Mouse (Mus musculus): ENCODE measurements around the gene Slamf6. TPM values are rescaled to one million over a fixed set of nuclear protein-coding genes. Genes with fewer than 3 reads are reported as not detected.
"Not testable (repeated sequence)": the region's sequence is repeated elsewhere in the genome, so short reads cannot be mapped to it uniquely, and the experiment has no call there.

The Slamf6 gene
- not detected for polyA plus RNA-seq (2012; fragmentation: generic; extraction: Trizol)

GRCm38 (mm10) chr1:171917305-171918039 is at the start of gene Slamf6:
Slamf6 (plus strand) TSS chr1:171917515.
- no peak within 1 kb of the TSS for H3ac ChIP-seq (ENCODE audit: control insufficient read depth, insufficient read length)
- H3K27me3 ChIP-seq (ENCODE audit: control insufficient read depth, insufficient read depth, insufficient read length) = no peaks in the 10 kb centered on the region
- no peaks in the 10 kb centered on the region for H3K79me2 ChIP-seq (ENCODE audit: control insufficient read depth, insufficient read depth)
- H3K36me3 ChIP-seq (ENCODE audit: control insufficient read depth, insufficient read depth) = no peaks in the 10 kb centered on the region
- H3K4me2 ChIP-seq (ENCODE audit: low read depth) = no peak within 1 kb of the TSS
- TF ChIP-seq MYOD1 (IDR thresholded peaks at IDR 0.05; ENCODE audit: control insufficient read depth in 1 of 3, insufficient read length in 2 of 3, low read depth in 2 of 3) (no peak), USF1 (IDR thresholded peaks at IDR 0.05; ENCODE audit: low read depth) (no peak), MYOG (IDR thresholded peaks at IDR 0.05; ENCODE audit: control insufficient read depth in 1 of 3, insufficient read depth in 1 of 3, insufficient read length in 2 of 3, low read depth in 2 of 3) (no peak), TCF3 (IDR thresholded peaks at IDR 0.05; ENCODE audit: insufficient read length, low read depth) (no peak), E2F4 (IDR thresholded peaks at IDR 0.05; ENCODE audit: insufficient read depth) (no peak), TCF12 (IDR thresholded peaks at IDR 0.05; ENCODE audit: insufficient read depth, poor library complexity, severe bottlenecking) (no peak), POLR2A (IDR thresholded peaks at IDR 0.05; ENCODE audit: insufficient read length, low read depth) (no peak), CEBPB (IDR thresholded peaks at IDR 0.05; ENCODE audit: insufficient read depth, poor library complexity, severe bottlenecking) (no peak), SRF (IDR thresholded peaks at IDR 0.05; ENCODE audit: control insufficient read depth, insufficient read length, low read depth) (no peak)
- H3K4me3 ChIP-seq = no peak within 1 kb of the TSS

GRCm38 (mm10) chr1:171886989-171887388 is 30.3 kb upstream of the Slamf6 start:
- no peak overlapping the region for H3K4me3 ChIP-seq
- H3K27me3 ChIP-seq (ENCODE audit: control insufficient read depth, insufficient read depth, insufficient read length) = no peaks in the 10 kb centered on the region
- TF ChIP-seq POLR2AphosphoS2 (IDR thresholded peaks at IDR 0.05; ENCODE audit: insufficient read length, low read depth) = no peak
- no peak for TF ChIP-seq MAX (IDR thresholded peaks at IDR 0.05; ENCODE audit: low read depth)
- TF ChIP-seq CEBPB (IDR thresholded peaks at IDR 0.05; ENCODE audit: insufficient read depth, poor library complexity, severe bottlenecking) = no peak
- no peak for TF ChIP-seq MYOG (IDR thresholded peaks at IDR 0.05; ENCODE audit: control insufficient read depth in 1 of 3, insufficient read depth in 1 of 3, insufficient read length in 2 of 3, low read depth in 2 of 3)
- no peak for TF ChIP-seq E2F4 (IDR thresholded peaks at IDR 0.05; ENCODE audit: insufficient read depth)
- TF ChIP-seq USF1 (IDR thresholded peaks at IDR 0.05; ENCODE audit: low read depth) = no peak
- TF ChIP-seq TCF3 (IDR thresholded peaks at IDR 0.05; ENCODE audit: insufficient read length, low read depth) = no peak
- TF ChIP-seq SRF (IDR thresholded peaks at IDR 0.05; ENCODE audit: control insufficient read depth, insufficient read length, low read depth) = no peak
- TF ChIP-seq REST (IDR thresholded peaks at IDR 0.05; ENCODE audit: insufficient read depth, insufficient read length) = no peak
- no peak for TF ChIP-seq POLR2A (IDR thresholded peaks at IDR 0.05; ENCODE audit: insufficient read length, low read depth)
- TF ChIP-seq TCF12 (IDR thresholded peaks at IDR 0.05; ENCODE audit: insufficient read depth, poor library complexity, severe bottlenecking) = no peak
- TF ChIP-seq MYOD1 (IDR thresholded peaks at IDR 0.05; ENCODE audit: control insufficient read depth in 1 of 3, insufficient read length in 2 of 3, low read depth in 2 of 3) = no peak
- no peak overlapping the region for H3ac ChIP-seq (ENCODE audit: control insufficient read depth, insufficient read length)
- no peaks in the 10 kb centered on the region for H3K36me3 ChIP-seq (ENCODE audit: control insufficient read depth, insufficient read depth)
- H3K79me2 ChIP-seq (ENCODE audit: control insufficient read depth, insufficient read depth) = no peaks in the 10 kb centered on the region
- no peak overlapping the region for H3K4me2 ChIP-seq (ENCODE audit: low read depth)

- not testable (repeated sequence) for H3K79me2 ChIP-seq (ENCODE audit: control insufficient read depth, insufficient read depth); H3K4me3 ChIP-seq; H3K36me3 ChIP-seq (ENCODE audit: control insufficient read depth, insufficient read depth); H3K27me3 ChIP-seq (ENCODE audit: control insufficient read depth, insufficient read depth, insufficient read length); H3K4me2 ChIP-seq (ENCODE audit: low read depth); H3ac ChIP-seq (ENCODE audit: control insufficient read depth, insufficient read length)
These were observed 22.0 kb upstream of the Slamf6 start, which contains the start of gene Gm10521 for GRCm38 (mm10) chr1:171895364-171895763. Gm10521 (plus strand) TSS chr1:171895664.

GRCm38 (mm10) chr1:171904011-171904410 is 13.3 kb upstream of the Slamf6 start:
- H3K79me2 ChIP-seq (ENCODE audit: control insufficient read depth, insufficient read depth) = no peaks in the 10 kb centered on the region
- no peak overlapping the region for H3K4me3 ChIP-seq
- no peaks in the 10 kb centered on the region for H3K36me3 ChIP-seq (ENCODE audit: control insufficient read depth, insufficient read depth)
- no peak overlapping the region for H3K4me2 ChIP-seq (ENCODE audit: low read depth)
- TF ChIP-seq POLR2AphosphoS2 (IDR thresholded peaks at IDR 0.05; ENCODE audit: insufficient read length, low read depth) (no peak), CEBPB (IDR thresholded peaks at IDR 0.05; ENCODE audit: insufficient read depth, poor library complexity, severe bottlenecking) (no peak), POLR2A (IDR thresholded peaks at IDR 0.05; ENCODE audit: insufficient read length, low read depth) (no peak), MYOD1 (IDR thresholded peaks at IDR 0.05; ENCODE audit: control insufficient read depth in 1 of 3, insufficient read length in 2 of 3, low read depth in 2 of 3) (no peak), TCF3 (IDR thresholded peaks at IDR 0.05; ENCODE audit: insufficient read length, low read depth) (no peak), SRF (IDR thresholded peaks at IDR 0.05; ENCODE audit: control insufficient read depth, insufficient read length, low read depth) (no peak), TCF12 (IDR thresholded peaks at IDR 0.05; ENCODE audit: insufficient read depth, poor library complexity, severe bottlenecking) (no peak), MAX (IDR thresholded peaks at IDR 0.05; ENCODE audit: low read depth) (no peak), USF1 (IDR thresholded peaks at IDR 0.05; ENCODE audit: low read depth) (no peak), REST (IDR thresholded peaks at IDR 0.05; ENCODE audit: insufficient read depth, insufficient read length) (no peak), MYOG (IDR thresholded peaks at IDR 0.05; ENCODE audit: control insufficient read depth in 1 of 3, insufficient read depth in 1 of 3, insufficient read length in 2 of 3, low read depth in 2 of 3) (no peak), E2F4 (IDR thresholded peaks at IDR 0.05; ENCODE audit: insufficient read depth) (no peak)
- H3K27me3 ChIP-seq (ENCODE audit: control insufficient read depth, insufficient read depth, insufficient read length) = no peaks in the 10 kb centered on the region
- H3ac ChIP-seq (ENCODE audit: control insufficient read depth, insufficient read length) = no peak overlapping the region

Measured in myocyte (in vitro differentiated cells).